Mouse (Mus musculus) embryonic fibroblast, embryonic 13.5 days (primary cell): ENCODE measurements around the gene Zfyve28.

Source experiments
- CTCF ChIP-seq: IDR thresholded peaks from 2 replicates; pipeline ENCODE4 v1.5.1; 2011; ENCODE audit warnings: mild to moderate bottlenecking, control low read depth, low read length, moderate library complexity, borderline replicate concordance; ENCODE audit not compliant: insufficient read depth
- POLR2A ChIP-seq: IDR thresholded peaks from 2 replicates; pipeline ENCODE4 v1.6.1; 2011; ENCODE audit warnings: low read depth, mild to moderate bottlenecking, control low read depth, low read length, moderate library complexity

DNA sequence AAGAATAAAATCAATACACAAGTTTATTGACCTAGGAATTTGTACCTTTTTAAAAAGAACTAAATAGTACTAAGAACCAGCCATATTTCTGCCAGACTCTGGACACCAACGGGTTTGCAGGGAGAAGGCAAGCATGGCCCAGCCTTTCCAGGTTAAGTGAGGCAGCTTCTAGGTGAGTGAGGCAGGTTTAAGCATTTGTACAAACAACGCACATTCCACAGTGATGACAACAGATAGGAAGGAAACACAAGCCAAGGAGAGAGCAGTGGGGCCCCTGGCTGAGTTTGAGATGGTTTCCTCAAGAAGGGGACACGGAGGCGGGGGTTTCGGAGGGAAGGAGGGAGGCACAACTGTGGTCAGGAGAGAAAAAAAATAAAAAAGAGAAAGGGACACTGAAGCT is 69.6 kb downstream of the Zfyve28 start:
- TF ChIP-seq CTCF (no peak), POLR2A (no peak)
